Mouse (Mus musculus): ENCODE data around the gene Olfr545.

The Olfr545 gene

GRCm38 (mm10) chr7:102478926-102479325 is 20.4 kb downstream of the Olfr545 start:
- no peak for DNase-seq (ENCODE audit: low spot score)

- DNase-seq (ENCODE audit: low spot score) = no peak
Measured at GRCm38 (mm10) chr7:102478425-102478824, 20.9 kb downstream of the Olfr545 start.

GRCm38 (mm10) chr7:102477377-102477776 is 22.0 kb downstream of the Olfr545 start:
- no peak for DNase-seq (ENCODE audit: low spot score)

GRCm38 (mm10) chr7:102476601-102477000 is 22.8 kb downstream of the Olfr545 start:
- DNase-seq (ENCODE audit: low spot score) = no peak

- no peak for DNase-seq (ENCODE audit: low spot score)
Measured at GRCm38 (mm10) chr7:102472675-102473074, 26.7 kb downstream of the Olfr545 start.

GRCm38 (mm10) chr7:102467566-102467965 is 31.8 kb downstream of the Olfr545 start:
- no peak for DNase-seq (ENCODE audit: low spot score)

- no peak for DNase-seq (ENCODE audit: low spot score)
Measured at GRCm38 (mm10) chr7:102458618-102459380, 40.6 kb downstream of the Olfr545 start.

- no peak for DNase-seq (ENCODE audit: low spot score)
Measured at GRCm38 (mm10) chr7:102446438-102446837, 52.9 kb downstream of the Olfr545 start.

- DNase-seq (ENCODE audit: low spot score) = no peak
Measured at GRCm38 (mm10) chr7:102444301-102444700, 55.1 kb downstream of the Olfr545 start.

- DNase-seq (ENCODE audit: low spot score) = no peak
Measured at GRCm38 (mm10) chr7:102442432-102442831, 56.9 kb downstream of the Olfr545 start.

- peak; percentile 96 for DNase-seq (ENCODE audit: low spot score)
Measured at GRCm38 (mm10) chr7:102441657-102442391, 57.5 kb downstream of the Olfr545 start, which contains the start of gene Rrm1. TSS of gene Rrm1 (plus strand) at chr7:102441695.

Measured in retina, embryonic 14.5 days (tissue).